Mouse (Mus musculus) embryonic facial prominence, embryonic 13.5 days (tissue): Measurements from ENCODE around the gene Clp1. TPM values are rescaled to one million over a fixed set of nuclear protein-coding genes. Genes with fewer than 3 reads are reported as not detected.

ENCODE experiments used
- microRNA counts: library from miRNA; unstranded; fragments of <30 nt; microRNA quantifications from one replicate; lab custom pipeline; 2016
- microRNA-seq: library from miRNA; unstranded; fragments of <30 nt; microRNA quantifications from one replicate; pipeline ENCODE4, GENCODE M21; 2016
- polyA plus RNA-seq: library from polyadenylated mRNA; unstranded; fragments of >200 nt; fragmentation: Nextera tagmentation; extraction: Ambion mirVana; gene quantifications from 2 replicates; pipeline ENCODE4 v1.2.1, GENCODE M21; 2015

Gene Clp1
- polyA plus RNA-seq, 1 experiment from 2014 or later = 39.0 TPM

MicroRNAs within 50 kb of the gene (microRNA counts, 519-probe panel; counts per million panel counts)
- 5,859 counts per million, percentile 99 among the panel's probes with 10 or more counts for microRNA mmu-miR-130a (lab: Ali Mortazavi, UCI)

Small RNAs within 50 kb of the gene (microRNA-seq; reads per million reads assigned to microRNA genes)
- 37,188 reads per million, percentile 98 among the genes with 10 or more reads in this experiment for gene Mir130a

Other genes with a start within 250 kb of the Clp1 start
- gene Ctnnd1, start 76.6 kb downstream of the Clp1 start, polyA plus RNA-seq = 43.8 and 49.6 TPM in 2 replicates
- gene Btbd18, start 68.3 kb downstream of the Clp1 start, polyA plus RNA-seq = 0.36 and 0.41 TPM in 2 replicates
- 292 and 345 TPM in 2 replicates for gene Selenoh, start 56.6 kb downstream of the Clp1 start, polyA plus RNA-seq
- gene Gm28635, start 49.3 kb downstream of the Clp1 start, polyA plus RNA-seq = not detected in 2 replicates
- 33.4 and 38.5 TPM in 2 replicates for gene Med19, start 48.9 kb downstream of the Clp1 start, polyA plus RNA-seq
- gene Tmx2, start 48.2 kb downstream of the Clp1 start, polyA plus RNA-seq = 105 and 113 TPM in 2 replicates
- gene Zdhhc5, start 12.2 kb downstream of the Clp1 start, polyA plus RNA-seq = 25.2 and 29.6 TPM in 2 replicates
- 9.8 and 12.1 TPM in 2 replicates for gene Ypel4, start 6.7 kb upstream of the Clp1 start, polyA plus RNA-seq
- gene Gm19426, start 16.3 kb upstream of the Clp1 start, polyA plus RNA-seq = 8.6 and 9.6 TPM in 2 replicates
- gene Serping1, start 48.1 kb upstream of the Clp1 start, polyA plus RNA-seq = 26.0 and 31.3 TPM in 2 replicates
- gene Ube2l6, start 71.5 kb upstream of the Clp1 start, polyA plus RNA-seq = 28.1 and 32.7 TPM in 2 replicates
- 0.18 TPM in 1 of 2 replicates, not detected in the other for gene Smtnl1, start 95.3 kb upstream of the Clp1 start, polyA plus RNA-seq
- 40.4 and 47.6 TPM in 2 replicates for gene Timm10, start 99.6 kb upstream of the Clp1 start, polyA plus RNA-seq
- gene Slc43a1, start 111.5 kb upstream of the Clp1 start, polyA plus RNA-seq = 16.5 and 17.0 TPM in 2 replicates
- gene Rtn4rl2, start 159.4 kb upstream of the Clp1 start, polyA plus RNA-seq = 1.0 and 1.3 TPM in 2 replicates
- 32.7 and 33.0 TPM in 2 replicates for gene Slc43a3, start 209.2 kb upstream of the Clp1 start, polyA plus RNA-seq